Mouse (Mus musculus) testis, adult 2 months (tissue): ENCODE measurements at regions not wholly inside any gene's neighbourhood (a gene's known extent, or its start where the extent isn't known, plus 50 kb on each side); places are given as distances from the start of the nearest gene placed in this dataset.

Experiments
- CTCF ChIP-seq: fragments of 200-500 bp; IDR thresholded peaks from 2 replicates; pipeline ENCODE4 v1.5.1; 2012; ENCODE audit warnings: low read depth, mild to moderate bottlenecking, inconsistent platforms, low read length, moderate library complexity; ENCODE audit not compliant: control insufficient read depth, insufficient read depth, insufficient replicate concordance
- POLR2A ChIP-seq: fragments of 200-500 bp; IDR thresholded peaks from 2 replicates; pipeline ENCODE4 v1.6.1; 2012; ENCODE audit warnings: low read depth, mild to moderate bottlenecking, inconsistent platforms, low read length, moderate library complexity; ENCODE audit not compliant: control insufficient read depth

DNA sequence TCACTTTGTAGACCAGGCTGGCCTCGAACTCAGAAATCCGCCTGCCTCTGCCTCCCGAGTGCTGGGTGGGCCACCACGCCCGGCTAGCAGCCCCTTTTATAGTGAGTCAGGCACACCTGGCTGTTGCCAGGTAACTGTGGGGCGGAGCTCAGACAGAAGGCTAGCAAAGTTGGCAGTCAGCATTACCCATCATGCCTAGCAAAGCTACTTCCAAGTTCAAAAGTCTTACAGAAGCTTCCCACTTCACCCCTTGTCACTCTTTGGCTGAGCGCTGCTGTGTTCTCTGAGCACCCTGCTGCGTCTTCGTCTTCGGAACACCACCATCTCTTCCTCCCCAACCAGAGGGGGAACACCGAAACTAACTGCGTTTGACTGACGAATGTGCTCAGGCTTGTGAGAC is 279.1 kb upstream of the Jmjd1c start:
- TF ChIP-seq POLR2A (no peak), CTCF (no peak)
